Mouse (Mus musculus): ENCODE measurements around the gene Tmem135. TPM values are rescaled to one million over a fixed set of nuclear protein-coding genes. Genes with fewer than 3 reads are reported as not detected.

The Tmem135 gene
- total and polyA plus RNA-seq, 3 experiments = 27.2 to 45.1 (median 43.2) TPM

DNA sequence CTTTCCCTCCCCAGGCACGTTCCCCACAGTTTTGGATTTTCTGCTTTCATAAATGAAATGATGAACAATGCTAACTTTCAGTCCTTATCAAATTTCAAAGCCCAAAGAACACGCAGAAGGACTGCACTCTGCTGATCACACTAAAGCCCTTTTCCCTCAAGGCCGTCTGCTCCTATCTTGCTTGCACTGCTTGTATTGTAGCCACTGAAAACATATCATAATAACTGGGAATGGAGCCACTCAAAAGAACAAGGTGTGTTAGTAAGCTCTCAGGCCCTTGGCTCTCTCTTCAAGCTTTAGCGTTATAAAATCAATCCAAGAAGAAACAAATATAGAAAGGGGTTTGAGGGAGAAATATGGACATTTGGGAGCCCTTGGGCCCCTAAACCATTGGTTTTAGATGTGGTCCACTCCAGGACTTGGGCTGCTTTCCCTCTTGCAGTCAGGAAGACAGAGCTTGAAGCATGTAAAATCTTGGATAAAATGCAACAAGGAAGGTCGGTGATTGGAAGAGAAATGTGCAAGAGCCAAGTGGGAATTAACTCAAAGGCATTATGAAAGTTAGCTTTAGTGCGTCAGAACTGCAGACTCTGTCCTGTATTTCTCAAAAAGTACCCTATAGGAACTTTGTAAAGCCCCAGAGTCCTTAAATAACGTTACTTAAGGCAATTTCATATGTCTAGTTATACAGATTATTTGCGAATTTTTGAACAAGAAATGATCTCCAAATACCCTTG lies 48.3 kb downstream of the Tmem135 start:
- no peaks in the 10 kb centered on the region for H3K27me3 ChIP-seq (ENCODE audit: control insufficient read depth, insufficient read depth, low read length)
- H3K79me2 ChIP-seq (replicated peaks; ENCODE audit: control insufficient read depth, insufficient read depth, low read length) = no peaks in the 10 kb centered on the region
- intact Hi-C loops (cut with DNase I) = no loop called here
- peak overlapping the region; percentile 10; the same call in 1 of the 2 replicates for H3K27ac ChIP-seq
- no peak for DNase-seq
- H3K36me3 ChIP-seq (ENCODE audit: control insufficient read depth, insufficient read depth, low read length) = 0 out of 2 replicates have a peak, but pooled peaks cover 2% of the 10 kb centered on the region
- WGBS = 53% methylated on average over 8 of the region's 8 CpGs
- H3K4me3 ChIP-seq = no peak overlapping the region
- no peak overlapping the region for H3K9ac ChIP-seq (ENCODE audit: low read depth, low read length)
- TF ChIP-seq POLR2A (IDR thresholded peaks at IDR 0.05; ENCODE audit: insufficient read depth, low read depth, low read length) (no peak), EP300 (IDR thresholded peaks at IDR 0.05; ENCODE audit: insufficient read depth, low read depth, low read length) (no peak), CTCF (IDR thresholded peaks at IDR 0.05) (no peak)
- no peaks in the 10 kb centered on the region; the same call in 1 of the 2 replicates for H3K4me1 ChIP-seq (ENCODE audit: control insufficient read depth, insufficient read depth, low read length)

DNA sequence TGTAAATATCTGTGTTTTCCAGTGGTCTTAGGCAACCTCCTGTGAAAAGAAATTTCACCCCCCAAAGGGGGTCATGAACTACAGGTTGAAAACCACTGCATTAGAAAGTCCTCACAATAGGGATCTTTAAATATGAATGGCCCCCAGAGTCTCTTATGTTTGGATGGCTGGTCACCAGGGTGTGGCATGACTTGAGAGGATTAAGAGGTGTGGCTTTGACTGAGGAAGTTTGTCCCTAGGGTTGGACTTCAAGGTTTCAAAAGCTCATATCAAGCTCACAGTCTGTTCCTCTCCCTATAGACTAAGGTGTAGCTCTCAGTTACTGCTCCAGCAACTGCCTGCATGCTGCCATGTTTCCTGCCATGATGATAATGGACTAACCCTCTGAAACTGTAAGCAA lies 62.0 kb downstream of the Tmem135 start:
- peaks cover 3% of the 10 kb centered on the region for H3K4me1 ChIP-seq (ENCODE audit: control insufficient read depth, insufficient read depth, low read length)
- intact Hi-C loops (cut with DNase I) = loop anchor here (5.0 kb wide), 1 partner anchor 75 kb away; no protein-coding TSS in a partner anchor
- no peaks in the 10 kb centered on the region; the same call in 1 of the 2 replicates for H3K36me3 ChIP-seq (ENCODE audit: control insufficient read depth, insufficient read depth, low read length)

DNA sequence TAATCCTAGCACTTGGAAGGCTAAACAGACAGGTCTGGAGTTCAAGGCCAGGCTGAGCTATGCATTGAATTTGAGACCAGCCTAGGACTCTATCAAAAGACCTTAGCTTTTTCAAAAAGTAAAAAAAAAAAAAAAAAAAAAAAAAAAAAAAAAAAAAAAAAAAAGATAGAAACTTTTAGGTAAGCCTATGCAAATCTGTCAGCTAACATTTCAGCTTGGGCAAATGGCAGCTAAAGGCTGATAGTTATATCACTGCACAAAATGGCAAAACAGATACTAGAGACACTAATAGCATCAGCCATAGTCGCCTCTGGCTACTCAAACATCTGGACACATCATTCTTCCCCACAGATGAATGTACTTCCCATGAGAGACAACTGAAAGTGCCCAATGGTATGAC lies 64.2 kb downstream of the Tmem135 start:
- H3K79me2 ChIP-seq (replicated peaks; ENCODE audit: control insufficient read depth, insufficient read depth, low read length) = peaks cover 5% of the 10 kb centered on the region
- peaks cover 3% of the 10 kb centered on the region for H3K4me1 ChIP-seq (ENCODE audit: control insufficient read depth, insufficient read depth, low read length)
- H3K27ac ChIP-seq = no peak overlapping the region
- TF ChIP-seq CTCF (IDR thresholded peaks at IDR 0.05) (no peak), EP300 (IDR thresholded peaks at IDR 0.05; ENCODE audit: insufficient read depth, low read depth, low read length) (no peak), POLR2A (IDR thresholded peaks at IDR 0.05; ENCODE audit: insufficient read depth, low read depth, low read length) (no peak)
- H3K4me3 ChIP-seq = no peak overlapping the region
- no peak for DNase-seq
- H3K27me3 ChIP-seq (ENCODE audit: control insufficient read depth, insufficient read depth, low read length) = no peaks in the 10 kb centered on the region
- H3K9ac ChIP-seq (ENCODE audit: low read depth, low read length) = no peak overlapping the region
- 74% methylated on average over 1 of the region's 1 CpGs for WGBS
- intact Hi-C loops (cut with DNase I) = loop anchor here (2.0 to 5.0 kb wide), 3 partner anchors 65 to 78 kb away; partner anchors contain the start of genes Fzd4 and Tmem135
- H3K36me3 ChIP-seq (ENCODE audit: control insufficient read depth, insufficient read depth, low read length) = peaks cover 13% of the 10 kb centered on the region

More for the DNA sequence above, 62.0 kb downstream of the Tmem135 start:
- TF ChIP-seq CTCF (IDR thresholded peaks at IDR 0.05) (no peak), POLR2A (IDR thresholded peaks at IDR 0.05; ENCODE audit: insufficient read depth, low read depth, low read length) (no peak), EP300 (IDR thresholded peaks at IDR 0.05; ENCODE audit: insufficient read depth, low read depth, low read length) (no peak)
- Histone ChIP-seq H3K4me3 (no peak overlapping the region), H3K27me3 (ENCODE audit: control insufficient read depth, insufficient read depth, low read length) (no peaks in the 10 kb centered on the region), H3K79me2 (replicated peaks; ENCODE audit: control insufficient read depth, insufficient read depth, low read length) (peaks cover 4% of the 10 kb centered on the region), H3K27ac (no peak overlapping the region), H3K9ac (ENCODE audit: low read depth, low read length) (no peak overlapping the region)
- no peak for DNase-seq

DNA sequence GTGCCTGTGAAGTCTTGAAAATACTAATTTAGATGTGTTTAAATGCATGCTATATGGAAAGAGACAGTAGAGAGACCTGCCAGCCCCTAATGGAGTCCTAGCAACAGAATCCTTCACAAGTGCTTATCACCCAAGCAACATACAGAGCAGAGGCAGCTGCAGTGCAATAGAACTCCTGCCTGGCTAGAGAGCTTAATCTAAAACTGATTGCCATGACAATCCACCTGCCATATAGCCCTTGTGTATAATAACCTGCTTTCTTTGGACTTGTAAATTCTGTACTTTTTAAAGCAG lies 64.9 kb downstream of the Tmem135 start:
- intact Hi-C loops (cut with DNase I) = loop anchor here (2.0 to 5.0 kb wide), 2 partner anchors 66 to 77 kb away; partner anchors contain the start of genes Fzd4 and Tmem135
- H3K27me3 ChIP-seq (ENCODE audit: control insufficient read depth, insufficient read depth, low read length) = no peaks in the 10 kb centered on the region
- peaks cover 13% of the 10 kb centered on the region for H3K36me3 ChIP-seq (ENCODE audit: control insufficient read depth, insufficient read depth, low read length)
- no peak for TF ChIP-seq CTCF (IDR thresholded peaks at IDR 0.05)
- no peak for TF ChIP-seq EP300 (IDR thresholded peaks at IDR 0.05; ENCODE audit: insufficient read depth, low read depth, low read length)
- TF ChIP-seq POLR2A (IDR thresholded peaks at IDR 0.05; ENCODE audit: insufficient read depth, low read depth, low read length) = no peak
- DNase-seq = no peak
- peaks cover 5% of the 10 kb centered on the region for H3K79me2 ChIP-seq (replicated peaks; ENCODE audit: control insufficient read depth, insufficient read depth, low read length)
- H3K4me1 ChIP-seq (ENCODE audit: control insufficient read depth, insufficient read depth, low read length) = peaks cover 3% of the 10 kb centered on the region
- no peak overlapping the region for H3K9ac ChIP-seq (ENCODE audit: low read depth, low read length)
- peak overlapping the region; percentile 98 for H3K27ac ChIP-seq
- peak overlapping the region; percentile 98 for H3K4me3 ChIP-seq

DNA sequence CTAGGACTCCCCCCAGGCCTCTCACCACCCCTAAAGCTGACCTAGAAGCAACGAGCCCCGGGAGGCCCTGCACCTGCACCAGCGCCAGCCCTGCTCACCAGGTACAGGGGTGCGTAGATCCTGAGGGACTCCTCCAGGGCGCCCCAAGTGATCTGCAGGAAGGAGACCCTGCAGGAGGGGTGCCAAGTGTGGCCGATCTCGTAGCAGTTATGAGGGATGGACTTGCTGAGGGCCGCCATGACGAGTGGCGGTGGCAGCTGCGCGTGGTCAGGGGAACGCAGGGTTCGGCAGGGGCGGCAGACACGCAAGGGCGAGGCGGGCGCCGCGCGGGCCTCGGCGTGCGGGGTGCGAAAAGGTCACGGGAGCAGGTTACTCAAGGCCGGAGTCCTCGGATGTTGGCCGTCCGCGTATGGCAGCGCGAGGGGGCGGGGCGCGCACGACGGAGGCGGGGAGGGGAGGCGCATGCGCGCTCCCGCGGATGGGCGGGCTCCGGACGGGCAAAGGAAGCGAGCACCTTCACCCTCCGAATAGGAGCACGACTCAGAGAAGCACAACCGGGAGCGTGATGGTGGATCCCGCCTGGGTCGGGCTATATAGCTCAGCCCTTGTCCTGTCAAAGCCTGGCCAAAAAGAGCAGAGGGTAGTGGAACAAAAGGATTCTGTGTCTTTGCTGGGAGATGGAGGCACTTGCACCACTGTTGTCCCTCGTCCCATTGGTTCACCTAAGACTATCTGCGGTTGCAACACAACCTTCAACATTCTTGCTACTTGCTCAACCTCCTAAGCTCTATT lies 65.5 kb downstream of the Tmem135 start:
- intact Hi-C loops (cut with DNase I) = loop anchor here (2.0 to 5.0 kb wide), 2 partner anchors 66 to 76 kb away; partner anchors contain the start of genes Fzd4 and Tmem135
- Histone ChIP-seq H3K27ac (peak overlapping the region; percentile 98), H3K36me3 (ENCODE audit: control insufficient read depth, insufficient read depth, low read length) (peaks cover 13% of the 10 kb centered on the region), H3K9ac (ENCODE audit: low read depth, low read length) (peak overlapping the region; percentile 98), H3K27me3 (ENCODE audit: control insufficient read depth, insufficient read depth, low read length) (no peaks in the 10 kb centered on the region), H3K79me2 (replicated peaks; ENCODE audit: control insufficient read depth, insufficient read depth, low read length) (peaks cover 5% of the 10 kb centered on the region), H3K4me3 (peak overlapping the region; percentile 98), H3K4me1 (ENCODE audit: control insufficient read depth, insufficient read depth, low read length) (peaks cover 3% of the 10 kb centered on the region)
- peak; percentile 96 to 97 for DNase-seq
- TF ChIP-seq POLR2A (IDR thresholded peaks at IDR 0.05; ENCODE audit: insufficient read depth, low read depth, low read length) (peak; percentile 82), EP300 (IDR thresholded peaks at IDR 0.05; ENCODE audit: insufficient read depth, low read depth, low read length) (0 out of 2 replicates have a peak, but pooled peaks have one; percentile 28), CTCF (IDR thresholded peaks at IDR 0.05) (no peak)
- WGBS = under 1% methylated on average over 53 of the region's 57 CpGs

Measured in heart, adult 2 months (tissue).